Mouse (Mus musculus) embryonic facial prominence, embryonic 13.5 days (tissue): ENCODE results near the gene Zdhhc11. TPM values are rescaled to one million over a fixed set of nuclear protein-coding genes. Genes with fewer than 3 reads are reported as not detected.
"Not testable (repeated sequence)": the region's sequence is repeated elsewhere in the genome, so short reads cannot be mapped to it uniquely, and the experiment has no call there.

Experiments used
- ATAC-seq: fragments of 200-750 bp; cut with Nextera tagmentation; 2 replicates; pipeline ENCODE4 v1.8.0; 2017; ENCODE audit warnings: low read depth; ENCODE audit not compliant: insufficient number of reproducible peaks, insufficient read depth, low FRiP score, low TSS enrichment
- H3K27ac ChIP-seq: fragments of 300-500 bp; sonication (generic); 2 replicates; pipeline ENCODE4 v1.5.1; 2015; ENCODE audit warnings: moderate library complexity, mild to moderate bottlenecking, inconsistent platforms
- H3K27me3 ChIP-seq: fragments of 300-500 bp; sonication (generic); 2 replicates; pipeline ENCODE4 v1.6.1; 2015; ENCODE audit warnings: mild to moderate bottlenecking, inconsistent platforms
- H3K36me3 ChIP-seq: fragments of 300-500 bp; sonication (generic); 2 replicates; pipeline ENCODE4 v1.6.1; 2015; ENCODE audit warnings: mild to moderate bottlenecking, inconsistent platforms
- H3K4me1 ChIP-seq: fragments of 300-500 bp; sonication (generic); 2 replicates; pipeline ENCODE4 v1.6.1; 2015; ENCODE audit warnings: inconsistent platforms
- H3K4me2 ChIP-seq: fragments of 300-500 bp; sonication (generic); 2 replicates; pipeline ENCODE4 v1.6.1; 2015; ENCODE audit warnings: moderate library complexity, mild to moderate bottlenecking, inconsistent platforms
- H3K4me3 ChIP-seq: fragments of 300-500 bp; sonication (generic); 2 replicates; pipeline ENCODE4 v1.5.1; 2015; ENCODE audit warnings: mild to moderate bottlenecking, inconsistent platforms
- H3K9ac ChIP-seq: fragments of 300-500 bp; sonication (generic); 2 replicates; pipeline ENCODE4 v1.6.1; 2015; ENCODE audit warnings: mild to moderate bottlenecking, inconsistent platforms
- H3K9me3 ChIP-seq: fragments of 300-500 bp; sonication (generic); 2 replicates; pipeline ENCODE4 v1.6.1; 2016; ENCODE audit warnings: inconsistent platforms
- WGBS: fragments of 180-500 bp; shearing (Covaris S2); methylation state at CpG from one replicate; pipeline ENCODE4 v1.1.7; 2015; ENCODE audit warnings: mixed read lengths; 5-methylcytosine and 5-hydroxymethylcytosine counted together
- polyA plus RNA-seq: library from polyadenylated mRNA; unstranded; fragments of >200 nt; fragmentation: Nextera tagmentation; extraction: Ambion mirVana; gene quantifications from 2 replicates; pipeline ENCODE4 v1.2.1, GENCODE M21; 2015

The Zdhhc11 gene
- polyA plus RNA-seq, 1 experiment from 2014 or later = not detected

DNA sequence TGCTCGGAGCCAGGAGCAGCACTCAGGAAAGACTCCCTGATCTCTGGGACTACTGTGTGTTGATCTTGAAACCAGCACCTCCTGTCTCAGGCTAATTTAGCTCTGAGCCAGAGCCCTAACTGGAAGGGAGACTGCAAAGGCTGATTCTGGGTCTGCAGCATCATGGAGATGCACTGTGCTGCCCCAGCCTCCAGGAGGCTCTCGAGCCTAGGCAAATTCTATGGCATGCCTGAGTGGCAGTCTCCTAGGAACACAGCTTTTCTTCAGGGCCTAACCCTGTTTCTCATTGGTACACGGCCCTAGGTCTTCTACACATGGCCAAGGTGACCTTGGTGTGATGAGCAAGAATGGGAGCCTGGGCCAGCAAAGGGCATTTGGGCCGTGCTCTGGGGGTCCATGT, 2.5 kb upstream of the Zdhhc11 start:
- H3K27ac ChIP-seq = no peak overlapping the region
- WGBS = 84% methylated on average over 4 of the region's 4 CpGs
- no peak overlapping the region for H3K4me3 ChIP-seq
- H3K4me1 ChIP-seq = no peaks in the 10 kb centered on the region
- H3K9me3 ChIP-seq = no peaks in the 10 kb centered on the region
- H3K9ac ChIP-seq = no peak overlapping the region
- no peaks in the 10 kb centered on the region for H3K27me3 ChIP-seq
- peaks cover 63% of the 10 kb centered on the region for H3K36me3 ChIP-seq
- no peak overlapping the region for H3K4me2 ChIP-seq
- no peak for ATAC-seq

DNA sequence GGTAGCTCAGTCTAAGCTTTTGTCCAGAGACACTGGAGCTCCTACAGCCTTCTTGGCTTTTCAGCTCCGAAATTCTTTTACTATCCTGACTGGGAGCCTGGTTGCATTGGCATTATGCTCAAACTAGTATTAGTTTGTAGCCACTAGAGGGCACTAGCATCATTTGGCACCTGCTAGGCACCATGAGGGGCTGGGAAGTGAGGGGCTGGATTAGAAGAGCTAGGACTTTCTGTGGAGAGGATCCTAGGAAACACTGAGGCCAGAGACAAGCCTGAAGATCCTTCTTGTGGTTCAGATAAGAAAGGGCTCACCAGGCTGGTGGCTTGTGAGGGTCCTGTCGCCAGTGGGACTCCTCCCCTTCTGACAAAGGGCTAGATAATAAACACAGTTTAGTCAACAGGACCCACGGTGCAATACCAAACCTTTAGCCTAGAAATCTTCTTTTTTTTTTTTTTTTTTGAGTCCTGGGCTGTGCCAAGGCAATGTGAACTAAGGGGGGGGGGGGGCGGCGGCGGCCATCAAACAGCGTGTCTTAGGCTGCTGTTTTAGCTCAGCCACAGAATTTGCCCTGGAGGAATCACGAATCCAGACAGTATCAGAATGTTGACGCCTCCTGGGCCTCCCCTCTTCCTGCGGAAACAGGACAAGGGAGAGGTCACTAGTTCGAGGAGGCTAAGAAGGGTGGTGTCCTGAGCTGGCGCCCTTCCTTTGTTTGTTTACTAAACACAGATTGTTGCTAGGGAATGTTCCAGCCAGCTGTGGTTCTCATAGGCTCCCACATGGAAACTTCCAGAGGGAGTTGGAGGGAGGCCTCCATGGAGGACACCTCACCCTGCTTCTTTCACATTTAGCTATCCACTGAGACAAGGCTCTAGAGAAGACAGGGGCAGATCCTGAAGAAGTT, 7.1 kb downstream of the Zdhhc11 start:
- peak overlapping the region; percentile 44 for H3K4me2 ChIP-seq
- WGBS = 23% methylated on average over 12 of the region's 12 CpGs
- H3K27ac ChIP-seq = no peak overlapping the region
- no peaks in the 10 kb centered on the region for H3K36me3 ChIP-seq
- H3K4me3 ChIP-seq = no peak overlapping the region
- H3K27me3 ChIP-seq = no peaks in the 10 kb centered on the region
- peak; percentile 52 for ATAC-seq
- no peak overlapping the region; the same call in 1 of the 2 replicates for H3K9ac ChIP-seq
- H3K4me1 ChIP-seq = 0 out of 2 replicates have a peak, but pooled peaks cover 4% of the 10 kb centered on the region
- H3K9me3 ChIP-seq = no peaks in the 10 kb centered on the region

- Histone ChIP-seq H3K27ac (no peak overlapping the region), H3K4me3 (no peak overlapping the region), H3K9me3 (no peaks in the 10 kb centered on the region), H3K27me3 (no peaks in the 10 kb centered on the region), H3K36me3 (no peaks in the 10 kb centered on the region), H3K4me1 (0 out of 2 replicates have a peak, but pooled peaks cover 4% of the 10 kb centered on the region), H3K4me2 (no peak overlapping the region), H3K9ac (no peak overlapping the region)
- ATAC-seq = no peak
- 88% methylated on average over 3 of the region's 3 CpGs for WGBS
These were observed 10.9 kb downstream of the Zdhhc11 start for GRCm38 (mm10) chr13:73974523-73974922.

DNA sequence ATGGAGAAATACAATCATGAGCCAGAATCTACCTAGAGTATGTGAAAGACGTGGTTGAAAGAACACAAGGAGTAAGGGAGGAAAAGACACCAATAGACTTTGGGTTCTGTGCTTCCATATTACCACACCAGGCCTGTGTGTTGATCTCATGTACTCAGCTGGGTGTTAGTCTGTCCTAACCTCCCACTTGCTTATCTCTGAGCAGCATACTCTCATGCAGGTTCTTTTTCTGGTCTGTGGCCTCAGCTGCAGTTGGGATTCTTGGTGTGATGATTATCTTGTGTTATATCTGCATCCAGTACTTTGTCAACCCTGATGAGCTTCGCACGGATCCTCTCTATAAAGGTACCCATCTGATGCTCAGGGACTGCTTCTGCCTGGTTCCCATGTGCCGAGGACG, 13.3 kb downstream of the Zdhhc11 start:
- H3K27ac ChIP-seq = no peak overlapping the region
- no peak overlapping the region for H3K9ac ChIP-seq
- H3K36me3 ChIP-seq = no peaks in the 10 kb centered on the region
- no peaks in the 10 kb centered on the region for H3K9me3 ChIP-seq
- WGBS = 88% methylated on average over 5 of the region's 5 CpGs
- no peak overlapping the region for H3K4me3 ChIP-seq
- ATAC-seq = no peak
- H3K4me1 ChIP-seq = no peaks in the 10 kb centered on the region
- no peak overlapping the region for H3K4me2 ChIP-seq
- no peaks in the 10 kb centered on the region for H3K27me3 ChIP-seq

GRCm38 (mm10) chr13:73990325-73990724, 26.7 kb downstream of the Zdhhc11 start:
- H3K27ac ChIP-seq = no peak overlapping the region
- H3K9ac ChIP-seq = no peak overlapping the region
- H3K9me3 ChIP-seq = no peaks in the 10 kb centered on the region
- no peaks in the 10 kb centered on the region for H3K36me3 ChIP-seq
- 0 out of 2 replicates have a peak, but pooled peaks have one; percentile 37 for ATAC-seq
- no peaks in the 10 kb centered on the region for H3K27me3 ChIP-seq
- H3K4me1 ChIP-seq = no peaks in the 10 kb centered on the region
- no peak overlapping the region for H3K4me3 ChIP-seq
- H3K4me2 ChIP-seq = no peak overlapping the region
- 76% methylated on average over 5 of the region's 5 CpGs for WGBS

GRCm38 (mm10) chr13:73990761-73991160, 27.1 kb downstream of the Zdhhc11 start:
- no peaks in the 10 kb centered on the region for H3K36me3 ChIP-seq
- no peak overlapping the region for H3K4me3 ChIP-seq
- no peaks in the 10 kb centered on the region for H3K4me1 ChIP-seq
- H3K27ac ChIP-seq = no peak overlapping the region
- no peak overlapping the region for H3K4me2 ChIP-seq
- no peak for ATAC-seq
- H3K27me3 ChIP-seq = no peaks in the 10 kb centered on the region
- WGBS = 81% methylated on average over 2 of the region's 2 CpGs
- no peak overlapping the region for H3K9ac ChIP-seq
- no peaks in the 10 kb centered on the region for H3K9me3 ChIP-seq

GRCm38 (mm10) chr13:73991267-73991666, 27.6 kb downstream of the Zdhhc11 start:
- H3K9me3 ChIP-seq = no peaks in the 10 kb centered on the region
- H3K27me3 ChIP-seq = no peaks in the 10 kb centered on the region
- no peak overlapping the region for H3K4me3 ChIP-seq
- H3K4me1 ChIP-seq = no peaks in the 10 kb centered on the region
- ATAC-seq = no peak
- no peak overlapping the region for H3K27ac ChIP-seq
- 86% methylated on average over 5 of the region's 5 CpGs for WGBS
- H3K9ac ChIP-seq = no peak overlapping the region
- H3K36me3 ChIP-seq = no peaks in the 10 kb centered on the region
- no peak overlapping the region for H3K4me2 ChIP-seq

DNA sequence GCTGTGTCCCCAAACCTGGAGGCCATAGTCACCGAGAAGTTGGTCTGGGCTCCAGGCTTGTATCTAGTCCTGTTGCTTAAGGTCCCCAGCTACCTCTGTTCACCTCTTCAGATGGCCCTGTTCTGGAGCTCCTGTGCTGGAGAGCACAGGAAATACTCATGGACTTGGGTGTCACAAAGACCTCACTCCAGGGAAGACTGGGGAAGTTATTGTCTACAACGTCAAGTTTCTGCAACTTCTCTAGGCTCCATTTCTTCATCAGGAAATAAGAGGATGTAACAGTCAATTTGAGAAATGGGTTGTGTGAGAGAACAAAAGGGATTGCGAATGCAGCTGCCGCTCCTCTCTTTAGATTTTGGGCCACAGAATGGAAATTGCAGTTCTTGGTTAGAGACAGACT, 32.8 kb downstream of the Zdhhc11 start:
- Histone ChIP-seq H3K4me2 (no peak overlapping the region), H3K4me3 (no peak overlapping the region), H3K27ac (no peak overlapping the region), H3K9me3 (no peaks in the 10 kb centered on the region), H3K27me3 (no peaks in the 10 kb centered on the region), H3K36me3 (no peaks in the 10 kb centered on the region), H3K4me1 (no peaks in the 10 kb centered on the region), H3K9ac (no peak overlapping the region)
- 92% methylated on average over 4 of the region's 4 CpGs for WGBS
- no peak for ATAC-seq

DNA sequence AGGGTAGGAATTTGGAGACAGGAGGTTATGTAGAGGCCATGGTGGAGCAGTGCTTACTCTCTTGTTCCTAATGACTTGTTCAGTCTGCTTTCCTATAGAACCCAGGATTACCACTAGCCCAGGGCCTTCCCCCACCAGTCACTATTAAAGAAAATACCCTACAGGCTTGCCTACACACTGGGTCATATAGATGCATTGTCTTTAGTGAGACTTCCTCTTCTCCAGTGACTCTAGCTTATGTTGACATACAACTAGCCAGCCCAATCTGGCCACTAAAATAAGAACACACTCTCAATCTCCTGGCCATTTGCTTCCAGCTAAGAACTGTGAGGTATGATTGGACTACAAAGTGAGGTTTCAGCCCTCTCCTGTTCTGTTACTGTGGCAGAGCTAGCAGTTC, 36.9 kb downstream of the Zdhhc11 start:
- Histone ChIP-seq H3K4me1 (peaks cover 6% of the 10 kb centered on the region; the same call in 1 of the 2 replicates), H3K36me3 (no peaks in the 10 kb centered on the region), H3K4me3 (no peak overlapping the region), H3K4me2 (no peak overlapping the region), H3K9ac (no peak overlapping the region), H3K9me3 (no peaks in the 10 kb centered on the region), H3K27ac (no peak overlapping the region), H3K27me3 (no peaks in the 10 kb centered on the region)
- no peak for ATAC-seq

GRCm38 (mm10) chr13:74000961-74001360, 37.3 kb downstream of the Zdhhc11 start:
- H3K9ac ChIP-seq = no peak overlapping the region
- H3K27ac ChIP-seq = no peak overlapping the region
- no peak overlapping the region for H3K4me2 ChIP-seq
- no peaks in the 10 kb centered on the region for H3K36me3 ChIP-seq
- peaks cover 6% of the 10 kb centered on the region; the same call in 1 of the 2 replicates for H3K4me1 ChIP-seq
- no peaks in the 10 kb centered on the region for H3K9me3 ChIP-seq
- WGBS = 77% methylated on average over 6 of the region's 6 CpGs
- no peaks in the 10 kb centered on the region for H3K27me3 ChIP-seq
- H3K4me3 ChIP-seq = no peak overlapping the region
- no peak for ATAC-seq

- no peaks in the 10 kb centered on the region for H3K36me3 ChIP-seq
- no peak for ATAC-seq
- H3K27me3 ChIP-seq = no peaks in the 10 kb centered on the region
- no peak overlapping the region for H3K27ac ChIP-seq
- peaks cover 6% of the 10 kb centered on the region; the same call in 1 of the 2 replicates for H3K4me1 ChIP-seq
- WGBS = 80% methylated on average over 4 of the region's 4 CpGs
- H3K9ac ChIP-seq = no peak overlapping the region
- no peak overlapping the region for H3K4me3 ChIP-seq
- H3K4me2 ChIP-seq = no peak overlapping the region
- no peaks in the 10 kb centered on the region for H3K9me3 ChIP-seq
These were observed 37.8 kb downstream of the Zdhhc11 start for GRCm38 (mm10) chr13:74001492-74001891.

- H3K4me1 ChIP-seq = peaks cover 28% of the 10 kb centered on the region
- not testable (repeated sequence) for H3K36me3 ChIP-seq, H3K9me3 ChIP-seq, H3K4me3 ChIP-seq, H3K4me2 ChIP-seq, ATAC-seq, H3K9ac ChIP-seq, H3K27ac ChIP-seq
- peaks cover 36% of the 10 kb centered on the region for H3K27me3 ChIP-seq
- 87% methylated on average over 4 of the region's 4 CpGs for WGBS
These were observed 43.2 kb downstream of the Zdhhc11 start for GRCm38 (mm10) chr13:74006881-74007280.
